Mouse (Mus musculus) E14TG2a.4 (cell line): Measurements from ENCODE around the gene Cox6b2.

Experiments
- CTCF ChIP-seq: conservative IDR thresholded peaks from 2 replicates; pipeline ENCODE4 v1.5.1; 2014; ENCODE audit warnings: low read length
- NANOG ChIP-seq: IDR thresholded peaks from 2 replicates; pipeline ENCODE4 v1.6.1; 2014; ENCODE audit warnings: borderline replicate concordance, low read length, mixed read lengths
- POU5F1 ChIP-seq: IDR thresholded peaks from 2 replicates; pipeline ENCODE4 v1.6.1; 2014; ENCODE audit warnings: low read length, borderline replicate concordance

DNA sequence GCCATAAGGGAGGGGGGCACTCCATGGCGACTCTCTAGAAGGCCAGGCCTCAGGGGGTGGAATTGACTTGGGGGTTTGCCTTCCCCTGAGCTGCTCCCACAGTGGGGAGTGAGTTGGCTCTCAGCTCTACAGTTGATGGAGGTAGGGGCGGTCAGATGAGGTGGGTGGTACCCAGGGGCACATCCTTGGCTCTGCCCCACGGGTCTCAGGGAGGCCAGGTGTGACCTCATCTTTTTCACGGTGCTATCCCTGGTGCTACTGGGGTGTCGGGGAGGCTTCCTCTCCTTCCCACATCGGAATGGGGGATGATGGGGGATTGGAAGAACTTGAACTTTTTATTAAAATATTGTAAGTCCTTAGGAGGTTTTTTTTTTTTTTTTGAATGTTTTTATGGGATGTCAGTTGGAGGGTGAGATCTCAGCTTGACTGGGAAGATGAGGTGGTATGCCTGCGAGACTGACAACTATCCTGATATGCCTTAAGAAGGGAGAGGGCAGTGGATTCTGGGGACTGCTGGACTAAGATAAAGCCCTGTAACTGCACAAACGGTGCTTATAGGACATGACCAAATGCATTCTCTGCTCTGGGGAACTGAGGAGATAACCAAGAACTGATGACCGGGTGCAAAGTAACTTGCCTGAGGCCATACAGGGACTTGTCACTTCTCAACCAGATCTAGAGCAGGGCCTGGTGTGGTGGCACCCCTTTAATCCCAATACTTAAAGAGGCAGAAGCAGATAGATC lies 5.6 kb downstream of the Cox6b2 start:
- no peak for TF ChIP-seq CTCF
- TF ChIP-seq NANOG = no peak
- no peak for TF ChIP-seq POU5F1
